Mouse (Mus musculus) lung, embryonic 14.5 days (tissue): Measurements from ENCODE around the gene Ikzf4. TPM values are rescaled to one million over a fixed set of nuclear protein-coding genes. Genes with fewer than 3 reads are reported as not detected.

ENCODE experiments used
- ATAC-seq: fragments of 200-750 bp; cut with Nextera tagmentation; 2 replicates; pipeline ENCODE4 v1.8.0; 2017; ENCODE audit warnings: mild to moderate bottlenecking, moderate TSS enrichment, moderate library complexity; ENCODE audit not compliant: insufficient read depth
- DNase-seq: peaks from one replicate; pipeline ENCODE4 v3.0.0-alpha.2; 2015
- H3K27ac ChIP-seq: fragments of 300-500 bp; sonication (generic); 2 replicates; pipeline ENCODE4 v1.5.1; 2014; ENCODE audit warnings: low read depth, mild to moderate bottlenecking, moderate library complexity
- H3K27me3 ChIP-seq: fragments of 300-500 bp; sonication (generic); 2 replicates; pipeline ENCODE4 v1.6.1; 2014; ENCODE audit warnings: low read length, control low read depth; ENCODE audit not compliant: insufficient read depth
- H3K36me3 ChIP-seq: fragments of 300-500 bp; sonication (generic); 2 replicates; pipeline ENCODE4 v1.6.1; 2014; ENCODE audit warnings: control low read depth; ENCODE audit not compliant: insufficient read depth
- H3K4me1 ChIP-seq: fragments of 300-500 bp; sonication (generic); 2 replicates; pipeline ENCODE4 v1.6.1; 2014; ENCODE audit warnings: antibody characterized with exemption, control low read depth; ENCODE audit not compliant: insufficient read depth
- H3K4me2 ChIP-seq: fragments of 300-500 bp; sonication (generic); 2 replicates; pipeline ENCODE4 v1.6.1; 2014; ENCODE audit warnings: mild to moderate bottlenecking
- H3K4me3 ChIP-seq: fragments of 300-500 bp; sonication (generic); 2 replicates; pipeline ENCODE4 v1.5.1; 2014; ENCODE audit warnings: low read depth, low read length
- H3K9ac ChIP-seq: fragments of 300-500 bp; sonication (generic); 2 replicates; pipeline ENCODE4 v1.6.1; 2014
- H3K9me3 ChIP-seq: fragments of 300-500 bp; sonication (generic); 2 replicates; pipeline ENCODE4 v1.6.1; 2016; ENCODE audit warnings: low read depth, low read length, control low read depth
- CTCF ChIP-seq: IDR thresholded peaks from 2 replicates; pipeline ENCODE4 v1.5.1; 2016; ENCODE audit warnings: antibody characterized with exemption, low read depth
- WGBS: fragments of 180-500 bp; shearing (Covaris S2); extraction: QIAGEN DNeasy Blood & Tissue Kit; methylation state at CpG from one replicate; pipeline ENCODE4 v1.1.7; 2014; 5-methylcytosine and 5-hydroxymethylcytosine counted together
- polyA plus RNA-seq: library from polyadenylated mRNA; unstranded; fragments of >200 nt; fragmentation: Nextera tagmentation; extraction: Ambion mirVana; gene quantifications from 2 replicates; pipeline ENCODE4 v1.2.1, GENCODE M21; 2014

Gene Ikzf4
- polyA plus RNA-seq, 1 experiment from 2014 or later, result 3.5 TPM

GRCm38 (mm10) chr10:128612433-128613153 is 33.2 kb downstream of the Ikzf4 start:
- peak; percentile 89 for TF ChIP-seq CTCF
- Histone ChIP-seq H3K4me2 (no peak overlapping the region), H3K27ac (no peak overlapping the region), H3K27me3 (no peaks in the 10 kb centered on the region), H3K36me3 (no peaks in the 10 kb centered on the region), H3K4me3 (no peak overlapping the region), H3K4me1 (no peaks in the 10 kb centered on the region), H3K9me3 (no peaks in the 10 kb centered on the region), H3K9ac (no peak overlapping the region)
- peak; percentile 93 for DNase-seq
- 15% methylated on average over 16 of the region's 16 CpGs for WGBS
- peak; percentile 66; the same call in 1 of the 2 replicates for ATAC-seq

- H3K9me3 ChIP-seq, result no peaks in the 10 kb centered on the region
- no peak for DNase-seq
- H3K27me3 ChIP-seq, result no peaks in the 10 kb centered on the region
- no peak overlapping the region for H3K4me2 ChIP-seq
- no peak for TF ChIP-seq CTCF
- ATAC-seq, result no peak
- no peaks in the 10 kb centered on the region for H3K36me3 ChIP-seq
- no peak overlapping the region for H3K4me3 ChIP-seq
- no peak overlapping the region for H3K9ac ChIP-seq
- H3K27ac ChIP-seq, result no peak overlapping the region
- no peaks in the 10 kb centered on the region for H3K4me1 ChIP-seq
- 42% methylated on average over 2 of the region's 2 CpGs for WGBS
These were observed 39.3 kb downstream of the Ikzf4 start for GRCm38 (mm10) chr10:128606483-128606882.

- 68% methylated on average over 4 of the region's 4 CpGs for WGBS
These were observed 43.2 kb downstream of the Ikzf4 start for GRCm38 (mm10) chr10:128602470-128603128.

GRCm38 (mm10) chr10:128601499-128601898 is 44.3 kb downstream of the Ikzf4 start:
- no peak for DNase-seq
- ATAC-seq, result no peak
- no peak overlapping the region for H3K4me3 ChIP-seq
- H3K36me3 ChIP-seq, result no peaks in the 10 kb centered on the region
- no peak overlapping the region for H3K27ac ChIP-seq
- no peaks in the 10 kb centered on the region for H3K27me3 ChIP-seq
- TF ChIP-seq CTCF, result no peak
- no peak overlapping the region for H3K9ac ChIP-seq
- H3K4me1 ChIP-seq, result no peaks in the 10 kb centered on the region
- no peak overlapping the region for H3K4me2 ChIP-seq
- WGBS, result 79% methylated on average over 1 of the region's 1 CpGs
- no peaks in the 10 kb centered on the region for H3K9me3 ChIP-seq

More at GRCm38 (mm10) chr10:128602470-128603128, 43.2 kb downstream of the Ikzf4 start:
- DNase-seq (no peak), ATAC-seq (no peak)
- H3K4me1 ChIP-seq, result no peaks in the 10 kb centered on the region
- H3K36me3 ChIP-seq, result no peaks in the 10 kb centered on the region
- H3K9ac ChIP-seq, result no peak overlapping the region
- no peak for TF ChIP-seq CTCF
- H3K4me3 ChIP-seq, result no peak overlapping the region
- H3K27ac ChIP-seq, result no peak overlapping the region
- H3K27me3 ChIP-seq, result no peaks in the 10 kb centered on the region
- H3K4me2 ChIP-seq, result no peak overlapping the region
- no peaks in the 10 kb centered on the region for H3K9me3 ChIP-seq

- no peak for TF ChIP-seq CTCF
- no peaks in the 10 kb centered on the region for H3K36me3 ChIP-seq
- DNase-seq, result no peak
- no peaks in the 10 kb centered on the region for H3K9me3 ChIP-seq
- no peak overlapping the region for H3K4me3 ChIP-seq
- H3K9ac ChIP-seq, result no peak overlapping the region
- no peak for ATAC-seq
- H3K27me3 ChIP-seq, result no peaks in the 10 kb centered on the region
- no peak overlapping the region for H3K27ac ChIP-seq
- WGBS, result 29% methylated on average over 2 of the region's 2 CpGs
- no peak overlapping the region for H3K4me2 ChIP-seq
- no peaks in the 10 kb centered on the region for H3K4me1 ChIP-seq
These were observed 47.3 kb downstream of the Ikzf4 start for GRCm38 (mm10) chr10:128598476-128598875.

GRCm38 (mm10) chr10:128592797-128593196 is 53.0 kb downstream of the Ikzf4 start:
- Histone ChIP-seq H3K36me3 (no peaks in the 10 kb centered on the region), H3K27ac (no peak overlapping the region), H3K9me3 (no peaks in the 10 kb centered on the region), H3K4me3 (no peak overlapping the region), H3K4me2 (no peak overlapping the region), H3K4me1 (no peaks in the 10 kb centered on the region), H3K9ac (no peak overlapping the region), H3K27me3 (peaks cover 24% of the 10 kb centered on the region)
- no peak for TF ChIP-seq CTCF
- no peak for DNase-seq
- WGBS, result 74% methylated on average over 5 of the region's 5 CpGs
- ATAC-seq, result no peak

- ATAC-seq (no peak), DNase-seq (no peak)
- TF ChIP-seq CTCF, result no peak
- Histone ChIP-seq H3K4me1 (no peaks in the 10 kb centered on the region), H3K27ac (no peak overlapping the region), H3K4me3 (no peak overlapping the region), H3K9ac (no peak overlapping the region), H3K4me2 (no peak overlapping the region), H3K9me3 (no peaks in the 10 kb centered on the region), H3K36me3 (no peaks in the 10 kb centered on the region), H3K27me3 (peaks cover 36% of the 10 kb centered on the region)
- WGBS, result 74% methylated on average over 6 of the region's 6 CpGs
These were observed 54.4 kb downstream of the Ikzf4 start for GRCm38 (mm10) chr10:128591436-128591835.
